Mouse (Mus musculus) neutrophil, adult 5-6 weeks (primary cell): Measurements from ENCODE around the gene Vcan. TPM values are rescaled to one million over a fixed set of nuclear protein-coding genes. Genes with fewer than 3 reads are reported as not detected.
"Not testable (repeated sequence)": the region's sequence is repeated elsewhere in the genome, so short reads cannot be mapped to it uniquely, and the experiment has no call there.

Experiments
- ATAC-seq: fragments of 151-379, 151-347 bp; 2 replicates; pipeline ENCODE4 v1.8.0; 2017; ENCODE audit warnings: mild to moderate bottlenecking, moderate TSS enrichment; ENCODE audit not compliant: insufficient number of reproducible peaks, poor library complexity, low FRiP score, severe bottlenecking; ENCODE audit errors: extremely low read depth
- total RNA-seq: library from RNA; stranded (forward); fragments of 200-1000 nt; gene quantifications from 2 replicates; pipeline ENCODE4 v1.2.3, GENCODE M21; 2017

Vcan gene
- 3.4 and 7.7 TPM in 2 replicates for total RNA-seq

- ATAC-seq = 0 out of 2 replicates have a peak, but pooled peaks have one; percentile 14
These were observed at the start of gene Vcan for GRCm38 (mm10) chr13:89741766-89742685. Gene Vcan, minus strand, starts transcription at chr13:89742509.

GRCm38 (mm10) chr13:89791475-89791874 lies 49.2 kb upstream of the Vcan start:
- ATAC-seq = no peak

GRCm38 (mm10) chr13:89782886-89783285 lies 40.6 kb upstream of the Vcan start:
- ATAC-seq = no peak

DNA sequence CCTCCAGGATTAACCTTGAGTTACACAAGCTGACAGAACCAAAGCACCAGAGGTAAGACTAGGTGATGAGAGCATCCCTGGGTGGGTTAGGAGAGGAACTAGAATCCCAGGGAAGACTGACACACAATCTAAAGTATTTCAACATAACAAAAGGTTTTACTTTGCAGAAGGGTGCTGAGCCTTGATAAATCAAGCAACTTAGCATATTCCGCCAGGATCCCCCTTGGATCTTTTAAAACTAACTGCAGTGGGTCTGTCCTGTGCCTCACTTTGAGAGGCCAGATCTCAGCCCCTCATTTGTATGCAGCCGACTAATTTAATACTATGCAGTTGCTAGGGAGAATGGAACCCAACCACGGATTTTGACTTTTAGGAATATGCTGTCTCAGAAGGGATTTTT lies 38.0 kb upstream of the Vcan start:
- no peak for ATAC-seq

DNA sequence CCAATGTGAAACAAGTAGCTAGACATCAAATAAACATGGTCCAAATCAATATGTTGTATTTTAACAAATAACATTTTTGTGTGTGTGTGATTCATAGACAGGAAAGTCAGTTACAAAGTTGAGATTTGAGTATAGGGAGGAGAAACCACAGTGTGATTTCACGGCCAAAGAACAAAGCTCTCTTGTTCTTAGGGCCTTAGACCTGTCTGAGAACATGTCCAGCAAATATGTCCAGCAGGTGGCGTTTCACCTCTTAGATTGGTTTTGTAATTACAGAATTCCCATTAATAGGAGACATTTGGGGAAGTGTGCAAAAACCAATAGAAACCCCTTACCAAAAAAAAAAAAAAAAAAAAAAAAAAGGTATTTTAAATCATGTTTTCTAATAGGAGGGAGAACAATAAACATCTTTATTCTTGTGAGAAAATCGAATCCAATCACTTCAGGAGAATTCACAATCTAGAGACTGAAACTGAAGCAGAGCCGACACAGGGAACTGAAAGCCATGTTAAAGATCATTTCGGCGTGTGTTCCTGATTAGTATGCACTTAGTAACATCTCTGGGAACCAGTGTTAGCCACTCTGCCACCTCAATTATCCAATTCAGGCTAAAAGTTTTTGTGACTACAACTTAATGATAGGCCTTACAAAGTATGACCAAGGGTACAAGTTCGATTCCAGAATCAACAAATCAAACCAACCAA lies 37.1 kb upstream of the Vcan start:
- no peak for ATAC-seq

- ATAC-seq = no peak
These were observed 35.5 kb upstream of the Vcan start for GRCm38 (mm10) chr13:89777764-89778163.

DNA sequence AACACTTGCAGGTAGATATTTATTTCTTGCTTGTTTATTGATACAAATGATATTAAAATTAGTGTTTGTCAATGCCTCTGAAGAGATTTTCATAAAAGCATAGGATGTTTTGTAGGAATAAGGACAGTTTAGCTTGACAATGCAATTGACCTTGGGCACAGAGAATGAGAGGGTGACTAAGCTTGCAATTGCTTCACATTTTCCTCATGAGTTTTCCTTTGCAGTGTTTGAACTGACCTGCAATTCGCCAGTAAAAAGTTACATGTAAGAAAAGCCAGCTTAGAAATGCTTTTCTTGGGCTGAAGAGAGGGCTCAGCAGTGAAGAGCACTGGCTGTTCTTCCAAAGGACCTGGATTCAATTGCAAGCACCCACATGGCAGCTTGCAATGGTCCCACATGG lies 34.8 kb upstream of the Vcan start:
- no peak for ATAC-seq

DNA sequence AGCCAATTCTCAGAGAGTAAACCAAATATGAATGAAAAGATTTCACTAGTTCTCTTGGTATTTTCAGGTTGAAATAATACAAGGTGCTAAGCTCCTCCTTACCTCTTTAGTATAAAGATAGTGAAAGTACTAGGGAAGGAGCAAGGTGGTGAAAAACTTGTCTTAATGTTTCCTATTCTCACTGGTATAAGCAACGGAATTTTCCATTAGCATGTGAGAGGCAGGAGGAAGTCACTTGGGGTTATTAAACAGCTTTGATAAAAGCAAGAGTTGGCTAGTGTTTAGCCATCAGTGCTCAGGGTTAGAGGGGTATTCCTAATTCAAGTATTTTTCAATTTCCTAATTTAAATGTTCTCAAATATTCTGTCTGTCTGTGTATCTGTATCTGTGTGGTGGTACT lies 24.2 kb upstream of the Vcan start:
- ATAC-seq = no peak

DNA sequence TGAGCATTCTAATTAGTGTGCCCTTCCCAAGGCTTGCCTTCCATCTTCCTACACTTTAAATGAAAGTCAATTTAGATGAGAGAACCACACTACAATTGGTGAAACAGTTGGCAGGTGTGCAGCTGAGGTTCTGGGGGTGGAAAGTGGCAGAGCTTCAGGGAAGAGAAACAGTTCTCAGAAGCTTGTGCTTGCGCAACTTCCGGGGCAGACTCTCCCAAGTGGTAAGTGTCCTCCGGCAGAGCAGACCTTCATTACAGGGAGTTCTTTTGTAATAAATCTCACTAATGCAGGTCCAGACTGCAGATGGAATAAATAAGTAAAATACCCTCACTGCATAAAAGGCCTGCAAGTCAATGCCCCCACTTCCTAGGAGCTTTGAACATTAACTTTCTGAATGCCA lies 23.7 kb upstream of the Vcan start:
- ATAC-seq = no peak

DNA sequence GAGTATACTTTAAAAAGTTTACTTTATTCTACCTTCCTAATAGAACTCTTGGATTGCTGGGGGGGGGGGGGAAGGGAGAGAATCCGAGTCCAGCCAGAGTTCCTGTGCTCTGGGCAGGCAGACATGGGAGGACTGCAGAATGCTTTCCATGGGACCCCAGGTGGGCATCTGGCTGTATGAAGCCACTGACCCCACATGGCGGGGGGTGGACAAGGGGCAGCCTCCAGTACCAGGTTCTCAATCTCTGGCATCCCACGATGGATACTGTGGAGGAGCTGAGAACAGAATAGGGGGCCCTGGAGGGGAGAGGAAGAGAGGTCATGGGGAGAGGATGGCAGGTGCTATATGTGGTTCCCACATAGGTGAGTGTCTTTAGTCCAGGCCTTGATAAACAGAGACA lies 20.0 kb upstream of the Vcan start:
- ATAC-seq = no peak

DNA sequence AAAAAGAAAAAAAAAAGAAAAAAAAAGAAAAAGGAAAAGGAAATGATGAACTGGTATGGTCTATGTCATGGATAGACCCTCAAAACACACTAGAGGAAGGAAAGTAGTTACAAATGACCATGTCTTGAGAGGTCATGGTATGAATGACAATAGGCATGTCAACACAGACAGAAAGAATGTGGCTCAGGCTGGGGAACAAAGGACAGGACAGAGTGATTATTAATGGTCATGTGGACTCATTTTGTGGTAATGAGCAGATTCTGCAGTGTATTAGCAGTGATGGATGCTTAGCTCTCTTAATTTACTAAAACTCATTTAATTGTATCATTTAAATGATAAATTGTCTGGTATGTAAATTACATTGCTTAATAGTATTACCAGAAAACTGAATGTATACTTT lies 14.0 kb upstream of the Vcan start:
- no peak for ATAC-seq

DNA sequence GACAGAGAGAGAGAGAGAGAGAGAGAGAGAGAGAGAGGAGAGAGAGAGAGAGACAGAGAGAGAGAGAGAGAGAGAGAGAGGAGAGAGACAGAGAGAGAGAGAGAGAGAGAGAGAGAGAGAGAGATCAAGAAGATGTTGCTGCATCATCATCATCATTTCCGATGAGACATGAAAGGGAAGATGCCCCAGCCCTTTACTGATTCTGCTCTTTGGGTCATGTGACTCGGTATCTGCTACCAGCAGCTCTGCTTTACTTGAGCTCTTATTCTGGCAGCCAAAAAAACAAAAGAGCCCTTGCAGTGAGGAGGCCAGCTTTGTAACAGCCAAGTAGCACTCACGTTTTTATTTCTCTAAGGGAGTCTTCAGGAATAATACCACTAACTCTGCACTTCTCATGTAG lies 8.3 kb upstream of the Vcan start:
- ATAC-seq = not testable (repeated sequence)

- no peak for ATAC-seq
These were observed 892 bp upstream of the Vcan start for GRCm38 (mm10) chr13:89743201-89743600.

GRCm38 (mm10) chr13:89742686-89743200 lies 434 bp upstream of the Vcan start:
- no peak for ATAC-seq

- ATAC-seq = no peak
These were observed 1.2 kb downstream of the Vcan start for GRCm38 (mm10) chr13:89741116-89741551.

DNA sequence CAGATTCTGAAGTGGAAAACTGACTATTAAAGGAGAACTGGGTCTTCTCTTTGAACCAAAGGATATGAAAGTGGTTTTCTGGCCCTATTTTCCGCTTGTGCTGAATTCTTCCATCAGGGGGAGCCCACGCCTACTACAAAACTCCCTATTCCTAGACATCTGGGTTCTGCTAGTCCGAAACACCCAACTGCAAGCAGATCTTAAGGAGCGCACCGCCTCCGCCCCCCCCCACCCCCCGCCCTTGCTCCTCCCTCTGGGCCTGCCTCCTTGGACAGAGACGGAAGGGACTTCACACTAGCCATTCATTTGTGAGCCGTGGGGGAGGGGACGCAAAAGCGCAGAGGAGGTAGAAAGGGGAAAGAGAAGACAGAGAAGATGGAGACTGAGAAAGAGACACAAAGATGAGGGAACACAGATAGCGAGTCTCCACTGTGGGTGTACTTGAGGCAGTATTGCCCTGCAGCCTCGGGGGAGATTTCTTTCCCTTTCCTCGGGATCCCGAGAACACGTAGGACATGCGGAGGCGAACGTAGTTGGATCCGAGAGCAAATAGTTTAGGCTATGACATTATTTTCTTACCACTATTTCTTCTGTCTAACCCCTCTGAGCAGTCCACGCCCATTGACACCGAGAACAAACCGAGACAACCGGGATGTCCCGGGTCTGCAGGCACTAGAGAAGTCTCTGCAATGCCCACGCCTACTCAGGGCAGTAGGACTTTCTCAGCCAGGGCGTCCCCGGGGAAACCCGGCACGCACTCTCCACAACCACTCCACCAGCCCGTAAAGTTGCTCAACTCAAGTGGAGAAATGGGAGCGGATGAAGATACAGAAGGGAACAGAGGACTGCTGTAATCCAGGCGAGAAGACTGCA lies 1.8 kb downstream of the Vcan start:
- ATAC-seq = peak; percentile 64

DNA sequence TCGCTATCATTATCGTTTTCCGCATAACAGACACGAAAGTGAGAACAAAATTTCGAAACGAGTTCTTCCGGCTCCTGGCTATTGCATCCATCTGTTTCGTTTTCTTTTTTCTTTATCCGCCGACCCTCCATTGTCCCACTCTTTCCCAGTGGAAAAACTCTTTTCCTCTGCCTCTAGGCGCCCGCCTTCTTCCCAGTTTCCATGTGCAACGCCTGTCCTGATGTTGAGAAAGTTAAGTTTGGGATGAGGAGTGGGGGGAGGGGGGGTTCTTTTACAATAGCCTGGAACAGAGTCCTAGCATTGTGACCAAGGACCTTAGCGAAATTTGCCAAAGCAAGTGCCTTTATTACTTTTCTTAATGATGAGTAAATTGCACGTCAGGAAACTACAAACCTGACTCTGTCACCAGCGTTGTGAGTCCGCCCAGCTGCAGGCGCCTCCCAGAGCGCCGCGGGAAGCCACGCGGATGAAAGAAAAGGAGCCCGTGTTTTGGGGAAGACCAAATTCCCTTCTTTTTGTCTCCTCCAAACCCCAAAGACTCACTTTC lies 2.5 kb downstream of the Vcan start:
- no peak for ATAC-seq

DNA sequence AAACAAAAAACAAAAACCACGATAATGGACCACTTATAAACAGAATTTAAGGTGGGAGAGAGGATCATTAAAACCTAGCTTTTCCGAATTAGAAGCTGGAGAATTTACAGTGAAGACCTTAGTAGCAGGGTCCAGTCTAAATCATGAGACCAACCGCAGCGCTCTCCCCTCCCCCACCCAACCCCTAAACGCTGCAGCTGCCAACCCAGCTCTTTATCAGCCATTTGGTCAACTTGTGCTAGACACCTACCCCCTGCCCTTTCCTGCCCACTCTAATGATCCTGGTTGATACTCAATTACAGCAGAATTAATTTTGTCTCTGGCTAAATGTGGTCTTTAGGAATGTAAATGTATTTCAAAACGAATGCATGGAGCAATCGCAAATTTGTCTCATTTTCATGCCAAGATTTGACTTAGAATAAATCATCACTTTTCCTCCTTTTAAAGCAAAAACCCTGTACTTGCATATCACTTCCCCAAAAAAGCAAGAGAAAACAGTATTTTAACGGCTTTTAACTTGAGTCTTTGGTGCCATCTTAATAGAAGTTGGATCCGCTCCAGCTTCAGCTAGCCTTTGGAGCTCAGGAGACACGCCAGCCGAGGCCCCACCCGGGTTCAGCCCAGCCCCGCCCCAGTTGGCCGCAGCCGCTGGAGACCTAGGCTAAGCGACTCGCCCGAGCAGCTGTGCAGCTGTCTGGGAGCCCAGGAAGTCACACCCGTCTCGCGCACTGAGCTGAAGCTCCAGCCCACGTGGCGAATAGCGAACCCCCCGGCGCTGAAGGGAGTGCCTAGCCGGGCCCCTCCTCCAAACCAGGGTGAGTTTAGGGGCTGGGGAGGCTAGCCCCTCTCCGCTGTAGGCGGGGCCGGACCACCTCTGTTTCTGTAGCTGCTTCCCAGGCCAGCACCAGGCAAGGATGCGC lies 3.3 kb downstream of the Vcan start:
- ATAC-seq = peak; percentile 60
